Mouse (Mus musculus) testis, postnatal 10 days (tissue): ENCODE measurements around the gene Traf3.

Experiments
- DNase-seq: peaks from one replicate; pipeline ENCODE4 v3.0.0; 2021; ENCODE audit warnings: low spot score

Gene Traf3

DNA sequence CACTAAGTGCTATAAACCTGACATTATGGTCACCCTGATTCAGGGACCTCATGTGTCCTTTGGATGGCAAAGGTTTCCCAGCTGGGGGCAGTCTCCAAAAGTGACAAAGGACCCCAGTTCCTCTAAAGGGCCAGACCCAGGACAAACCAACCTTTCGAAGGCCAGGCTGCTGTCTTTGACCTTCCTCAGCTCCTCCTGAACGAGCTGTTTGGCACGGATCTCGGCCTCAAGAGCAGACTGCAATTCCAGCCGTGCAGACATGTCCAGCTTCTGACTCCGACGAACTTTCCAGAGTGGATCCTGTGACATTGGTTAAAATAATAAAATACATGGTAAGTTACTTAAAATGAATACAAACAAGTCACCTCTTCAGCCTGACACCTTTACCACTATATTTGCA, 148.1 kb downstream of the Traf3 start:
- DNase-seq, result no peak
